Mouse (Mus musculus) urinary bladder, postnatal 10 days (tissue): ENCODE results near the gene Srbd1.

Source experiments
- DNase-seq: peaks from one replicate; pipeline ENCODE4 v3.0.0; 2022; ENCODE audit warnings: low spot score

Srbd1 gene

GRCm38 (mm10) chr17:86144537-86145078 lies 367 bp downstream of the Srbd1 start:
- DNase-seq: no peak

GRCm38 (mm10) chr17:86135835-86136234 lies 9.1 kb downstream of the Srbd1 start:
- no peak for DNase-seq

- no peak for DNase-seq
These were observed 10.5 kb downstream of the Srbd1 start for GRCm38 (mm10) chr17:86134461-86134860.

- no peak for DNase-seq
These were observed 12.4 kb downstream of the Srbd1 start for GRCm38 (mm10) chr17:86132534-86132933.

- no peak for DNase-seq
These were observed 16.8 kb downstream of the Srbd1 start for GRCm38 (mm10) chr17:86128198-86128597.

GRCm38 (mm10) chr17:86125908-86126307 lies 19.1 kb downstream of the Srbd1 start:
- DNase-seq: no peak

- no peak for DNase-seq
These were observed 21.8 kb downstream of the Srbd1 start for GRCm38 (mm10) chr17:86123146-86123545.

- no peak for DNase-seq
These were observed 48.1 kb downstream of the Srbd1 start for GRCm38 (mm10) chr17:86096875-86097274.

GRCm38 (mm10) chr17:86093124-86093523 lies 51.9 kb downstream of the Srbd1 start:
- no peak for DNase-seq

GRCm38 (mm10) chr17:86091631-86092030 lies 53.3 kb downstream of the Srbd1 start:
- no peak for DNase-seq

GRCm38 (mm10) chr17:86089893-86090588 lies 54.9 kb downstream of the Srbd1 start:
- DNase-seq: no peak

GRCm38 (mm10) chr17:86087922-86088321 lies 57.1 kb downstream of the Srbd1 start:
- no peak for DNase-seq

GRCm38 (mm10) chr17:86086191-86086590 lies 58.8 kb downstream of the Srbd1 start:
- no peak for DNase-seq

GRCm38 (mm10) chr17:86083207-86083606 lies 61.8 kb downstream of the Srbd1 start:
- no peak for DNase-seq

- no peak for DNase-seq
These were observed 66.9 kb downstream of the Srbd1 start for GRCm38 (mm10) chr17:86078060-86078459.

GRCm38 (mm10) chr17:86067444-86067843 lies 77.5 kb downstream of the Srbd1 start:
- no peak for DNase-seq

GRCm38 (mm10) chr17:86065833-86066232 lies 79.1 kb downstream of the Srbd1 start:
- no peak for DNase-seq

GRCm38 (mm10) chr17:86063461-86063860 lies 81.5 kb downstream of the Srbd1 start:
- no peak for DNase-seq

- no peak for DNase-seq
These were observed 84.1 kb downstream of the Srbd1 start for GRCm38 (mm10) chr17:86060911-86061310.

GRCm38 (mm10) chr17:86040221-86040984 lies 104.6 kb downstream of the Srbd1 start:
- no peak for DNase-seq

- DNase-seq: no peak
These were observed 105.2 kb downstream of the Srbd1 start for GRCm38 (mm10) chr17:86039741-86040140.

GRCm38 (mm10) chr17:86038211-86038648 lies 106.7 kb downstream of the Srbd1 start:
- DNase-seq: no peak

GRCm38 (mm10) chr17:86035576-86035975 lies 109.4 kb downstream of the Srbd1 start:
- DNase-seq: no peak
